Mouse (Mus musculus) forebrain, embryonic 16.5 days (tissue): ENCODE data around the gene Vangl1. TPM values are rescaled to one million over a fixed set of nuclear protein-coding genes. Genes with fewer than 3 reads are reported as not detected.

Experiments used
- ATAC-seq: fragments of 200-750 bp; cut with Nextera tagmentation; 2 replicates; pipeline ENCODE4 v1.8.0; 2017; ENCODE audit warnings: mild to moderate bottlenecking, moderate library complexity
- H3K27ac ChIP-seq: fragments of 300-500 bp; sonication (generic); 2 replicates; pipeline ENCODE4 v1.5.1; 2014; ENCODE audit warnings: low read length, control low read depth
- H3K27me3 ChIP-seq: fragments of 300-500 bp; sonication (generic); replicated peaks from 2 replicates; pipeline ENCODE4 v1.6.1; 2014; ENCODE audit warnings: low read length; ENCODE audit not compliant: control insufficient read depth, insufficient read depth
- H3K36me3 ChIP-seq: fragments of 300-500 bp; sonication (generic); 2 replicates; pipeline ENCODE4 v1.6.1; 2014; ENCODE audit not compliant: control insufficient read depth, insufficient read depth
- H3K4me1 ChIP-seq: fragments of 300-500 bp; sonication (generic); replicated peaks from 2 replicates; pipeline ENCODE4 v1.6.1; 2014; ENCODE audit warnings: low read length; ENCODE audit not compliant: control insufficient read depth, insufficient read depth
- H3K4me2 ChIP-seq: fragments of 300-500 bp; sonication (generic); 2 replicates; pipeline ENCODE4 v1.6.1; 2014; ENCODE audit warnings: mild to moderate bottlenecking, low read length, control low read depth
- H3K4me3 ChIP-seq: fragments of 300-500 bp; sonication (generic); replicated peaks from 2 replicates; pipeline ENCODE4 v1.5.1; 2014; ENCODE audit warnings: mild to moderate bottlenecking, low read length, control low read depth
- H3K9ac ChIP-seq: fragments of 300-500 bp; sonication (generic); replicated peaks from 2 replicates; pipeline ENCODE4 v1.6.1; 2014; ENCODE audit warnings: low read depth, low read length, control low read depth
- H3K9me3 ChIP-seq: fragments of 300-500 bp; sonication (generic); 2 replicates; pipeline ENCODE4 v1.6.1; 2016; ENCODE audit warnings: low read length; ENCODE audit not compliant: control insufficient read depth
- WGBS: fragments of 180-500 bp; shearing (Covaris S2); extraction: QIAGEN DNeasy Blood & Tissue Kit; methylation state at CpG from one replicate; pipeline ENCODE4 v1.1.7; 2014; 5-methylcytosine and 5-hydroxymethylcytosine counted together
- polyA plus RNA-seq: library from polyadenylated mRNA; unstranded; fragments of >200 nt; fragmentation: Nextera tagmentation; extraction: Ambion mirVana; gene quantifications from 2 replicates; pipeline ENCODE4 v1.2.1, GENCODE M21; 2015

Vangl1 gene
- polyA plus RNA-seq, 1 experiment from 2014 or later: 6.3 TPM

GRCm38 (mm10) chr3:102135389-102136113, 68.9 kb downstream of the Vangl1 start:
- ATAC-seq: peak; percentile 35; the same call in 1 of the 2 replicates

GRCm38 (mm10) chr3:102131627-102132324, 72.7 kb downstream of the Vangl1 start:
- Histone ChIP-seq H3K9me3 (no peaks in the 10 kb centered on the region), H3K36me3 (no peaks in the 10 kb centered on the region), H3K4me1 (peaks cover 7% of the 10 kb centered on the region), H3K4me2 (no peak overlapping the region), H3K27me3 (no peaks in the 10 kb centered on the region), H3K27ac (no peak overlapping the region), H3K4me3 (no peak overlapping the region), H3K9ac (no peak overlapping the region)
- WGBS: 90% methylated on average over 9 of the region's 9 CpGs
- no peak for ATAC-seq

More at GRCm38 (mm10) chr3:102135389-102136113, 68.9 kb downstream of the Vangl1 start:
- H3K9ac ChIP-seq: no peak overlapping the region
- no peaks in the 10 kb centered on the region for H3K27me3 ChIP-seq
- no peak overlapping the region for H3K4me3 ChIP-seq
- no peaks in the 10 kb centered on the region for H3K36me3 ChIP-seq
- no peak overlapping the region for H3K4me2 ChIP-seq
- H3K9me3 ChIP-seq: no peaks in the 10 kb centered on the region
- no peak overlapping the region for H3K27ac ChIP-seq
- WGBS: 20% methylated on average over 10 of the region's 10 CpGs
- peaks cover 7% of the 10 kb centered on the region for H3K4me1 ChIP-seq

DNA sequence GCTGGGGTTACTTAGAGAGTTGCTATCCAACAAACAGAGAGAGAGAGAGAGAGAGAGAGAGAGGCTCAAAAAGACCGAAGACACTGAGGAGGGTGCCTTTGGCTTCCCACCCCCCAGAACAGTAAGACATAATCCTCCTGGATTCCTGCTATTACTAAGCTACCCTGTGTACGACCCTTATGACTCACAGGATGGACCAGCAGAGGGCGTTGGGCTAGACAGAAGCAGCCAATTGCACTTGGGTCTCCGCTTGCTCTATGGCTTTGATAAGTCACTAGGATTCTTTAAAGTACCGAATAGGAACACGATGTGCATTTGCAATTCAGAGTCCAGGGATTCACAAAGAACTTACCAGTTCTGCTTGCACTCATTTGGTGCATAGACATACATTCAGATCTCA, 74.0 kb downstream of the Vangl1 start:
- Histone ChIP-seq H3K27ac (no peak overlapping the region), H3K4me1 (peaks cover 3% of the 10 kb centered on the region), H3K4me3 (no peak overlapping the region), H3K36me3 (no peaks in the 10 kb centered on the region), H3K4me2 (no peak overlapping the region), H3K9me3 (no peaks in the 10 kb centered on the region), H3K27me3 (no peaks in the 10 kb centered on the region), H3K9ac (no peak overlapping the region)
- 66% methylated on average over 6 of the region's 6 CpGs for WGBS
- no peak for ATAC-seq

DNA sequence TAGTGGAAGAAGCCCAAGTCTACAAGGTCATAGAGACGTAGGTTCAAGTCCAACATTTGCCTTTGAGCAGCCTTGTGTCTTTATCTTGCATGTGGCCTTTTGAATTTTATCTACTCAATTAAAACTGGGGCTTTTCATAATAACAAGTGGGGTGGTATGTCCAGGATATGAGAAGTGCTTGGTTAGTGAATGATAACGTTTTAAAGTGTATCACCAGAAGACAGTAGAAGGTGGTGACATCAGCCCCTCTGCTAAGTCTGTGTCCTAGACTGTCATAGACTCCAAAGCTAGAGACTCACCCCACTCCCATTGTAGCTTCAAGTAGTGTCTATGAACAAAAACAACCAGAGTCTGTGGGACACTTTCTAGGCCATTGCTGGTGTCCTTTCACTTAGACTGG, 76.3 kb downstream of the Vangl1 start:
- no peak overlapping the region for H3K4me3 ChIP-seq
- H3K27me3 ChIP-seq: no peaks in the 10 kb centered on the region
- ATAC-seq: no peak
- no peaks in the 10 kb centered on the region for H3K36me3 ChIP-seq
- H3K9me3 ChIP-seq: no peaks in the 10 kb centered on the region
- 87% methylated on average over 2 of the region's 2 CpGs for WGBS
- no peaks in the 10 kb centered on the region for H3K4me1 ChIP-seq
- no peak overlapping the region for H3K9ac ChIP-seq
- no peak overlapping the region for H3K27ac ChIP-seq
- no peak overlapping the region for H3K4me2 ChIP-seq

- Histone ChIP-seq H3K9ac (no peak overlapping the region), H3K4me3 (no peak overlapping the region), H3K4me1 (no peaks in the 10 kb centered on the region), H3K4me2 (no peak overlapping the region), H3K36me3 (no peaks in the 10 kb centered on the region), H3K27ac (no peak overlapping the region), H3K27me3 (no peaks in the 10 kb centered on the region), H3K9me3 (no peaks in the 10 kb centered on the region)
- ATAC-seq: no peak
- WGBS: 92% methylated on average over 2 of the region's 2 CpGs
These were observed 77.4 kb downstream of the Vangl1 start for GRCm38 (mm10) chr3:102127114-102127513.

DNA sequence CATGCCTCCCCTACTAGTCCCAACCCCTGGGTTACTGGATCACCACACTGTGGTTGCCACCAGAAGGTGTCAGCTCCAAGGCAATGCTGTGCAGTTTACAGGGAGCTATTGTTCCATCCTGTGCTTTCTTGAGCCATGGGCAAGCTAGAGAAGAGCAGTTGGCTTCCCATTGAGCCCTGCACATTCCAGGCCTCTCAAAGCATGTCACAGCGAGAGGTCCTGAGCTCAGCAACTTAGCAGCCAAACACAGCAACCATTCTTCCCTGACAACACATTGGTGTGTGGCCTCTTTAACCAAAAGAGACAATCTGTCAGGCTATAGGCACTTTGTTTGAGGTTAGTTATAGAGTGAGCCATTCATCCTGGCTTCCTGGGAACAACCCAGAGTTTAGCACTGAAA, 78.9 kb downstream of the Vangl1 start:
- no peaks in the 10 kb centered on the region for H3K27me3 ChIP-seq
- no peak overlapping the region for H3K9ac ChIP-seq
- no peaks in the 10 kb centered on the region for H3K36me3 ChIP-seq
- no peak overlapping the region for H3K27ac ChIP-seq
- H3K4me1 ChIP-seq: no peaks in the 10 kb centered on the region
- WGBS: 16% methylated on average over 1 of the region's 1 CpGs
- no peak overlapping the region for H3K4me3 ChIP-seq
- ATAC-seq: no peak
- H3K4me2 ChIP-seq: no peak overlapping the region
- H3K9me3 ChIP-seq: no peaks in the 10 kb centered on the region

DNA sequence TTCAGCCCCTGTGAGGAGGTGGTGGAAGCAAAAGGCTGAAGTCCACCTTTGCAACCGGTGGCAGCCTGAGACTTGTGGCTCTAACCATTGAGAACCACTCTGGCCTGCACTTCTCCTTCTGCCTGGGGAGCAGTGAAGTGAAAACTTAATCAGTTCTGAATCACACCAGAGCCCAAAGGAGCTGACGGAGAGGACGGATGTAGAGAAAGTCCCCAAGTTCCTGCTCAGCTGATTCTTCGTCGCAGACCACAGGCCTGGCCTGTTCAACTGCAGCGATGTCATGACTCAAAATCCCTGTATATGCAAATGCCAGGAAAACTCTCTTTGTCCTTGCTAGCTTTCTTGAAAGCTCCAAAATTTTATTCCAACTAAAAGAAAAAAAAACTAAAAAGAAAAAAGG, 80.8 kb downstream of the Vangl1 start:
- no peak overlapping the region for H3K9ac ChIP-seq
- H3K27ac ChIP-seq: no peak overlapping the region
- H3K4me2 ChIP-seq: no peak overlapping the region
- H3K4me3 ChIP-seq: no peak overlapping the region
- no peaks in the 10 kb centered on the region for H3K36me3 ChIP-seq
- H3K27me3 ChIP-seq: no peaks in the 10 kb centered on the region
- no peaks in the 10 kb centered on the region for H3K4me1 ChIP-seq
- WGBS: 81% methylated on average over 6 of the region's 6 CpGs
- no peaks in the 10 kb centered on the region for H3K9me3 ChIP-seq
- ATAC-seq: no peak

DNA sequence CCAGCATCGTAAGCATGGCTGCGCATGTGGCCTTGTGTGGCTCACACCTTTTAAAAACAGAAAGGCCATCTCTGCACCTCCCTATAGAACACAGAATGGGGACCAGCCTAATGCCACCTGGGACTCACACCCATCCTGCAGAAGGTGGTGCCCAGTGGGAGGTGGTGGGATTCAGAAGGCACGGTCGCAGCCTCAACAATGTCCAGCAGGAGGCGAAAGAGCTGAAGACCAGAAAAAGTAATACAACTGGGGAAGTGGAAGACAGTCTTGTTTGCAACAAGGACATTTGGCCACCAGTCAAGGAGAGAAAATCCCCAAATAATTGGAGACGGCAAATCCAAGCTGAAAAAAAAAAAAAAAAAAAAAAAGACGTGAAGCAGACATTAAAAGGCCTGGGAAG, 82.4 kb downstream of the Vangl1 start:
- no peak overlapping the region for H3K4me3 ChIP-seq
- H3K4me1 ChIP-seq: no peaks in the 10 kb centered on the region
- H3K27me3 ChIP-seq: no peaks in the 10 kb centered on the region
- ATAC-seq: no peak
- no peaks in the 10 kb centered on the region for H3K36me3 ChIP-seq
- H3K4me2 ChIP-seq: no peak overlapping the region
- 60% methylated on average over 7 of the region's 7 CpGs for WGBS
- no peak overlapping the region for H3K9ac ChIP-seq
- no peaks in the 10 kb centered on the region for H3K9me3 ChIP-seq
- H3K27ac ChIP-seq: no peak overlapping the region

GRCm38 (mm10) chr3:102120947-102121346, 83.5 kb downstream of the Vangl1 start:
- Histone ChIP-seq H3K27ac (no peak overlapping the region), H3K9ac (no peak overlapping the region), H3K9me3 (no peaks in the 10 kb centered on the region), H3K27me3 (no peaks in the 10 kb centered on the region), H3K4me1 (no peaks in the 10 kb centered on the region), H3K36me3 (no peaks in the 10 kb centered on the region), H3K4me2 (no peak overlapping the region), H3K4me3 (no peak overlapping the region)
- no peak for ATAC-seq
